Mouse (Mus musculus): Measurements from ENCODE around the gene Ufd1.
"Not testable (repeated sequence)": the region's sequence is repeated elsewhere in the genome, so short reads cannot be mapped to it uniquely, and the experiment has no call there.

Ufd1 gene

DNA sequence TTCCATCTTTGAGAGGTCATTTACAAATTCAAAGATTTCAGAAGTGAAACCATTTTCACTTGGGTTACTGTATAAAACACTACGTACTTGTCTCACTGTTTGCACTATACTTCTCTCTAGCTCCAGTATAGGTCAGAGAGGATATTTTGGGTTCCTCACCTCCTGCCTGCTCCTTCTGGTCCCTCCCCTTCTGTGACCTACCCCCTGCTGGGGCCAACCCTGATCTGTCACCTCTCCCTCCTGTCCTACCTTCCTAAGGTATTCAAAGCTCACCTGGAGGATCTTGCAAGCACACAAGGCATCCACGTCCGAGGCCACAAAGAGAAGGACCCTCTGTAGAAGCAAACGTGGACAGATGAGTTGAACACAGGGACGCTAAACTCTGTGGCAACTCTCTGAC lies 547 bp upstream of the Ufd1 start:
- DNase-seq, result no peak

- no peak for DNase-seq
Observed at GRCm38 (mm10) chr16:18812385-18812910, 869 bp downstream of the Ufd1 start.

- no peak for DNase-seq
Observed at GRCm38 (mm10) chr16:18822356-18822755, 10.8 kb downstream of the Ufd1 start.

DNA sequence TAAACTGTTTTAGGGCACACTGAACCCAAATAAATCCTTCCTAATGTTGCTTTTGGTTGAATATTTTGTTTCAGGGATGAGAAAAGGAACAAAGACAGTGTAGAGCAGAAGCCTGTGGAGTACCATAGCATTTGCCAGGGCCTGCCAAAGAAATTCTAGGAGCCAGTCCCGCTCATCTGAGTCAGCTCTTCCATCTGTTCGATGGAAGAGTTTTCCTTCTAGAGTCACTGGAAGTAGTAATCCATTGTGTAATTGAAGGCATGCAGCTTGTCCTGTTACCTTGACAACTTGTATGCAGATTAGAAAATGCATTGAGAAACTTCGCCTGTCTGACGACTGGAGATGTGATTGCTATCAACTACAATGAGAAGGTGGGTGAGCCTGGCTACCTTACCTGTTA lies 11.3 kb downstream of the Ufd1 start:
- DNase-seq, result no peak

- no peak for DNase-seq
Observed at GRCm38 (mm10) chr16:18828630-18829029, 17.1 kb downstream of the Ufd1 start.

DNA sequence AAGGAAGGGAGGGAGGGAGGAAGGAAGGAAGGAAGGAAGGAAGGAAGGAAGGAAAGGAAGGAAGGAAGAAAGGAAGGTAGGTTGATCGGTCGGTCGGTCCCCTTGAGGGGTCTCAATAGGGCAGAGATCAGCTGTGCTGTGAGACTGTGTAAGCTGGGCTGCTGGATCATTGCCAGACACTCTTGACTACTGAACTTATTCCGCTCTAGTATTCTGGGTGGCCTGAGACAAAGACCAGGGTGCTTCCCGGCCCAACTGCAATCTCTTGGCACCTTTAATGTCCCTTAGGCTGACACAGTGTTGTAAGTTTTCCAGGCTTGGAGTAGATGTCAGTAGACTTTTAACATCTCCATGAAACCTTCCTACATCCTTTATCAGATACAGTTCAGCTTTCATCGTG lies 17.5 kb downstream of the Ufd1 start:
- DNase-seq, result peak in 1 of 2 experiments; percentile 28

DNA sequence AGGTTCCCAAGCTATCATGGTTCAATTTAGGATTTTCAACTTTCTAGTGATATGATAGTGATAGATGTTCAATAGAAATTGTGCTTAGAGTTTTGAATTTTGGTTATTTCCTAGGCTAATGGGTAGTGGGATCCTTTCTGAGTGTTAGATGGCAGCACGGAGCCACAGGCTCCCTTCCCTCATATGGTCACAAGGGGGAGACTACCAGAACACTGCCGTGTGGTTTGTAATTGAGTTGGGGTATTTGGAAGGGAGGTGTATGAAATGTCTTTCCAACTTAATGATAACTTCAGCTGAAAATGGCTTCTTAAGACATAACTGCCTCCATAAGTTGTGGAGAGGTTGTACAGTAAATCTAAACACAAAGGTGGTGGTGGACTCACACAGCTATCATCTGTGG lies 21.9 kb downstream of the Ufd1 start:
- no peak for DNase-seq

DNA sequence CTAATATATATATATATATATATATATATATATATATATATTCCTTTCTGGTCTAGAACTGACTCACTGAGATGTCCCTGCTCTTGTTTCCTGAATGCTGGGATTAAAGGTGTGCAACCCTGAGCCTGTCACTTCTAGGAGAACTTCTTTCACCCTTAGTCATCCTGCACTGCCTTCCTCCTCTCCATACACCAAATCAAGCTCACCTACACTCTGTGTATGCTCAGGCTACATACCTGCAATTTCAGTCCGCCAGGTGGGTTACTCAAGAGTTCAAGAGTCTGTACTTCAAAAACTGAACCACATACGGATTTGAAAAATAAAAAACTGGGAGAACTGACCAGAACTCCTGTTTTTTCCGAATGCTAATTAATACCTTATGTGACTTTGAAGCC lies 24.5 kb downstream of the Ufd1 start:
- no peak for DNase-seq

- DNase-seq, result peak; percentile 99
Observed at GRCm38 (mm10) chr16:18836468-18837208, 25.1 kb downstream of the Ufd1 start, which contains the start of the genes 2510002D24Rik and Gm28539. Gene 2510002D24Rik, plus strand, starts transcription at chr16:18836578. Gene Gm28539, plus strand, starts transcription at chr16:18836584.

GRCm38 (mm10) chr16:18838346-18838745 lies 26.8 kb downstream of the Ufd1 start:
- DNase-seq, result no peak

DNA sequence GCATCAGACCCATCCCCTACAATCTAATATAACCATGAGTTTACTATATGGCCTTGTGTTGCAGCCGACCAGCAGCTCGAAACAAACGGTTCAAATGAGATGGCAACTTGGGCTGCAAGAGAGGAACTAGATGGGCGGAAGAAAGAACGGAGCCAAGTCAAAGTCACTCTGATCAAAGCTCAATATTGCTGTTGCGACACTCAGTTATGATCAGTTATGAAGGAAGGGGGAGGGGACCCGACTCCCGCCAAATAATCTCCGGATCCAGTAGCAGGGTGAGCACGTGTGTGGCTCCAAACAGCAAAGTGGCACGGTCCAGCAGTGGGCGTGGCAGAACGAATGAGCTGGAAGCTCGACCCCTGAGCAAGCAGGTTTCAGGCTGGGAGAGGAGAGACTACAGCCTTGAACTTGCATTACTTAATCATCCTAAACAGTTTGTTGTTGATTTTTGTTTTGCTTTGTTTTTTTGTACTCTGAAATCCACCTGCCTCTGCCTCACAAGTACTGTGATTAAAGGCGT lies 34.8 kb downstream of the Ufd1 start:
- DNase-seq, result no peak

DNA sequence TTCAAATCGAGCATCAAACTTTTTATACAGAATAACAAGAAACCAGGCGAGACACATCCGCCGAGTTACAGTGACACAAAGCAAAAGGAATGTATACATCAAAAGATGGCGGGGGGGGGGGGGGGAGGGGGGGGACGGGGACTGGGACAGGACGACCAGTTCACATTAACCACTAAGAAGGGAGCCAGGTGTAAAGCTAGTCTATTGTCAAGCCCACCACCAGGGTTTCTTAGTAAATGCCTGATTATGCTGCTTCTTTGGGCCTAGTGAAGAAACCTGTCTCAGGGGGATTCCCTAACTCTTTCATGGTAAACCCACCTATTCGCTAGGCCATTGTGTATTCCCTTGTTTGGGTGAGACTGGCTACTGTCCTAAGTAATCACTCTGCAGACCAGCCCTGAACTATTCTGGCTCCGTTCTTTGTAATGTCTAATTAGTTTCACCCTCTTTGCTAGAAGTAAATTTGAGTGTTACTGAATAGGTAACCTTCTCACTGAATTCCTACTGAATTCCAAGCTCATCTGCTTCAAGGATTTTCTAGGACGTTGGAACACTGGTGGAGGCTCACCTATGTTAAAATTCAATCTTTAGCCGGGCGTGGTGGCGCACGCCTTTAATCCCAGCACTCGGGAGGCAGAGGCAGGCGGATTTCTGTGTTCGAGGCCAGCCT lies 38.1 kb downstream of the Ufd1 start:
- not testable (repeated sequence) for DNase-seq

- peak in 1 of 2 experiments; percentile 30 for DNase-seq
Observed at GRCm38 (mm10) chr16:18858551-18858950, 47.0 kb downstream of the Ufd1 start.

- peak; percentile 22 to 58 for DNase-seq
Observed at GRCm38 (mm10) chr16:18860186-18860585, 48.6 kb downstream of the Ufd1 start.

DNA sequence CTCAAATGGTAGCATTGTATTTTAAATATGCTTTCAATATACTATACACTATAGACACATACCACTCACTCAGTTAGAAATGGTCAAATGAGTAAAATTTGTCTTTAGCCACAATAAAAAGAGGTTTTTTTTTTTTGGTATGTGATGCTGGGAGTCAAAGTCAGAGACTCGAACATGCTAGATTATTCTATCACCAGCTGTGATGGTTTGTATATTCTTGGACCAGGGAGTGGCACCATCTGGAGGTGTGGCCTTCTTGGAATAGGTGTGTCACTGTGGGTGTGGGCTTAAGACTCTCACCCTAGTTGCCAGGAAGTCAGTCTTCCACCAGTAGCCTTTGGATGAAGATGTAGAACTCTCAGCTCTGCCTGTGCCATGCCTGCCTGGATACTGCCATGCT lies 58.9 kb downstream of the Ufd1 start:
- not testable (repeated sequence) for DNase-seq

DNA sequence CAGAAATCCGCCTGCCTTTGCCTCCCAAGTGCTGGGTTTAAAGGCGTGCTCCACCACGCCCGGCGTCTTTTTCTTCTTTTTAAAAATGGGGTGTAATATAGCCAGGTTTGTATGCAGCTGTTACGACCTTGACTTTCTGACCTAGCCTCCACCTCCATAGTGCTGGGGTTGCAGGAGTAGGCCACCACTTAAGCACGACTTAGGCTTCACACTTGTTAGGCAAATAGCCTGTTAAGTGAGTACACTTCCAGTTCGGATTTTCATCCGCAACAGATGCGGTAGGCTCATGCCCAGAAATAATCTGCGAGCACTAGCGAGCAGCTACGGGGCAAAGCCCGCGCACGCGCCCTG lies 64.5 kb downstream of the Ufd1 start:
- peak in 1 of 2 experiments; percentile 31 for DNase-seq

DNA sequence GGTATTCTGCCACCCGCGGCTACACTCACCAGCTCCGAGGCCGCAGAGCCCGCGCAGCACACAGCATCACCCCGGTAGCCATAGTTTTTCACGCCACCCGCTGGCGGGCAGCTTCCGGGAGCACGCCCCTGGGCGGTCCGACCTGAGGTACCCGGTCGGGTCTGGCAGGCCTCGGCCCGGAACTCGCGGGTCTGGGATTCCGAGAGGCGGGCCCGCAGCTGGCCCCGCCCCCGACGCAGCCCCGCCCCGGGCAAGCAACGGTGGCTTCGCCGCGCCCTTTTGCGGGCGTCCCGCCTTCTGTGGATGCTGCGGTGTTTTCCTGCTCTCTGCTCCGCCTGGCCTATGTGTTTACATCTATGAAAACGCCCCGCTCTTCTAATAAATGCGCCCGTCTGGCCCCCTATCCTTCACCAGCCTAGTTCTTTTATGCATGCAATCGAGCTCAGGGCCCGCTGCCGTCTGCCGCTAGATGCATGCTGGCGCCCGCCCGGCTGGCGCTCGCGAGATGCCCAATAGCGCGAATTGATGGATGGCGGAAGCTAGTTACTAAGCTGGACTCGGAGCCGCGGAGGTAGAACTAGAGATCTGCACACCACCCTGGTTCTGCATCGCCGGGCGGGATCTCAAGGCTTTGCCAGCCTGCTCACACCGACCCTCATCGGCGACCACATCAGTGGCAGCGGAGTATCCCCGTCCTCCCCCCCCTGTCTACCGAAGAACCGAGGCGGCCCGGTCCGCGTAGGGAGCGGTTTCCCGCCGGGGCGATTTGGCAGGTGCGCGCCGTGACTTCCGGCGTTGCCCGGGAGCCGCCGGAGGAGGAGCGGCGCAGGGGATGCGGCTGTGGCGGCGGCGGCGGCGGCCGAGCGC lies 65.1 kb downstream of the Ufd1 start, which contains the start of the genes Mrpl40 and Hira:
Gene Mrpl40 (minus strand): TSS at position 421 of the 867 bp plus-strand sequence.
Gene Hira (plus strand): TSS at position 596 of the 867 bp plus-strand sequence.
- peak; percentile 94 to 97 for DNase-seq

DNA sequence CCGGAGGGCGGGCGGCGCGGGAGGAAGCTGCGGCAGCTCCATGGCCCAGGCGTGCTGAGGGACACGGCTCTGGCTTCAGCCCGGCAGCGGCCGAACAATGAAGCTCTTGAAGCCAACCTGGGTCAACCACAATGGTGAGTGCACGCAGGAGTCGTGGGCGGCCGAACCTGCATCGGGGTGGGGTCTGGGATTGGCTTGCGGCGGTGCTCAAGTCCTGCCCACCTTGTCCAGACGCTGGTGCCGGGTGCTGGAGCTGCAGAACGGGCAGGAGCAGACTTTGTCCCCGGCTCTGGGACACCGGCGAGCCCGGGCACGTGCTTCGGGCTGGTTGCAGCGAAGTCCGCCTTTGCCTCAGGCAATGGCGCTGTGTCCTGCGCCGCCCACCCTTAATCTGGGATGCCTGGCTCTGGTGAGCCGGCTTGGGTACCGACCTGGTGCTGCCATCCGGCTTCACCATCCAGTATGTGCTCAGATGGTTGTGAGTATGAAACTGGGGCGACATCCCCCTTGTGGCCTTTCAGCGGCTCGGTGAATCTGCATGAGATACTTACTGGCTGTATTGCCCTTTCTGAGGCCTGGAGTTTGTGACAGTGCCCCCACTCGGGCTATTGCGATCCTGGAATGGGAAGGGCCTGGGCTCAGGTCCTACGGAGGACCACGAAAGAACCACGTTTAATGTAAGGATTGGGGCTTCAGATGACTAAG lies 66.0 kb downstream of the Ufd1 start:
- peak; percentile 59 to 86 for DNase-seq

- peak in 1 of 2 experiments; percentile 2 for DNase-seq
Observed at GRCm38 (mm10) chr16:18878091-18878720, 66.6 kb downstream of the Ufd1 start.

GRCm38 (mm10) chr16:18884044-18884443 lies 72.5 kb downstream of the Ufd1 start:
- DNase-seq, result no peak

Measured in kidney, postnatal 25 days (tissue).